Mouse (Mus musculus): ENCODE data around the gene Gsg1.

The Gsg1 gene

GRCm38 (mm10) chr6:135252728-135253077 is 1.4 kb downstream of the Gsg1 start:
- DNase-seq, result peak; percentile 7 to 42

- DNase-seq, result no peak
Observed at GRCm38 (mm10) chr6:135251849-135252727, 2.1 kb downstream of the Gsg1 start.

- DNase-seq, result no peak
Observed at GRCm38 (mm10) chr6:135250926-135251699, 3.0 kb downstream of the Gsg1 start.

DNA sequence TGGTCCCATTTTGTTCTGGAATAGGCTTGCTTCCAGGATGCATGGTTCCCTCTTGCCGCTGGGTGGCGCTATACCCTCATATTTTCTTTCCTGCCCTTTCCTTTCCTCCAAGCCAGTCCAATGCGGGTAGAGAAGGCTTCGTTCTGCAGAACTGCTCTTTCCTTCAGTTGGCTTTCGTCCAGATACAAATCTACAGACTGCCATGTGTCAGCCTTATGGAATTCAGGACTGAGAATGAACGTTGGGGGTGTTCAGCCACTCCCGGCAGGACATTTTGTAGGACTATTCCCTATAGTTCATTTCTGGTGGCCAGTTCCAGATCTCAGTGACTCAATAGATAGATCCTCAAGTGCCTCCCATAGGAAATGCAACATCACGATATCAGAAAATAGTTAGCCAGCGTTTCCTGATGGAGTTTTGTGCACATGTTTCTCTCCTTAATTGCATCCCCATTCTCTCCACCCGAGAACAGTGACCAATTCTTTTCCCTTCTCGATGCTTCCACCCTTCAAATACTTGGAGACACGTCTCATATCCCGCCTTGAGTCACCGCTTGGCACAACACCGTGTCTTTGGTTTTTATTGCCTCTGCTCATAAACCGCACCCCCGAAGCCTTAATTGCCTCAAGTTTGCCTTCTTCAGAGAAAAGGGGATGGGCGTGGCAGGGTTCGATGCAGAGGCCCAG is 4.2 kb downstream of the Gsg1 start:
- peak; percentile 29 to 50 for DNase-seq

DNA sequence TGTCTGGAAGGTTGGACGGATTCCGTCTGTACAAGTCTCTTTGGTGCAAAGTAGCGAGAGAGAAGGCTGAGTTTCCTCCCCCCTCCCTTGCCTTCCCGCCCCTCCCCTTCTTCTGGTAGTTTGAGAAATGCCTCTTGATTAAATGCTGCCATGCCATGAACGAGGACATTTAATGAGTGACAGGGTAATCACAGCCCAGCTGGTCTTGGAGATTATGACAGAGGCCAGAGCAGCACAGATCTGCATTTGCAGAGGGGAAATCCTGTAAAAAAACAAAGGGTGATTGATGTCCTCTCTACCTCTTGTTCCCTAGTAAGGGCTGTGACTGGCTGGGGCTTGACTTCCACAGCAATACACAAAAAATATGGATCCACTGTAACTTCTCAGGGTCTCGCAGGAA is 6.3 kb downstream of the Gsg1 start:
- no peak for DNase-seq

DNA sequence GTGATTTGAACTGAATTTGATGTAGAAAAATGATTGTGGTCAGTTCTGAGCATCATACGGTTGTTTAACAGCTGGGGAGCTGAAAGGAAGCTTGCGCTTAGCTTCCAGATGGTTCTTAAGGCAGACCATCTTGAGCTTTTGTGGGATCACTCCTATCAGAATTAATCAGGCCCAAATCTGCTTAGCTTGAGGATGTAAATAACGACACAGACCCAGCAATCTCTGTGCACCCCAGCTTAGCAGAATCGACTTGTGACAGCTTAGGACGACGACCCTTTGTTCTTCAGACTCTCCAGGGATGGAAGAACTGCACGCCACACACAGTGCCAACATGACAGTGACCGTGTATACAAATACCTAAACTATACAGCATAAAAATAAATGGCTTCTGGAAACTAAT is 8.6 kb downstream of the Gsg1 start:
- no peak for DNase-seq

DNA sequence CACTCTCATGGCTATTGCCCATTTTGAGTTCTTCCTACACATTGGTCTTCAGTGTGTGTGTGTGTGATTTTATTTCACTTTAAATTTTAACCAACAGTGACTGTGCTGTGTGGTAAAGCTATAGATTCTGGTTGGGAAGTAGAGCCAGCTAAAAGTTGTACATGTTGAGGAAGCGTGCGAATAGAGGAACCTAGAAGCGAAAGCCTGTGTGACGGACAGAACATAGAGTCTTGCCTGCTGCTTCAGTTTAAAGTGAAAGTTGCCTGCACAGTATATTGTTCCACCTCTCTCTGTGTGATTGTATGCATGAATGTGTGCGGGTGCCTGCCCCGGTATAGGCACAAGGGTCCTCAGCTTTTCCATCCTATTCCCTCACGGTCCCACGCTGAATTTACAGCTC is 13.8 kb downstream of the Gsg1 start:
- no peak for DNase-seq

DNA sequence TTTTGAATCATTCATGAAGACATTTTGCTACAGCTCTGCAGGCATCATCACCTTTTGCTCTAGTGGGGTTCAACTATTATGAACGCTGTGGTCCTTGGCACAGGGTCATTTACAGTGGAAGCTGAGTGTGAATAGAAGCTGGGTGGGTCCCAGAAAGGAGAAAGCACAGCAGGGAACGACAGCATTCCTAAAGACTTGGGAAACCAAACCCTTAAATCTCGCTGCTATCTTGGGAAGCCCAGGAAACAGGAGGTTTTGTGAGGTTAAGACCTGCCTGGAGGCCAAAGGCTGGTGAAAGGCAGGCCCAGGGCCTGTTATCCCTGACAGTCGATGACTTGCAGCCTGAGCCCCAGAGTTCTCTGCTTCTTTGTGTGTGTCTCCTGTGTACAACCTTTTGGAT is 15.9 kb downstream of the Gsg1 start:
- no peak for DNase-seq

DNA sequence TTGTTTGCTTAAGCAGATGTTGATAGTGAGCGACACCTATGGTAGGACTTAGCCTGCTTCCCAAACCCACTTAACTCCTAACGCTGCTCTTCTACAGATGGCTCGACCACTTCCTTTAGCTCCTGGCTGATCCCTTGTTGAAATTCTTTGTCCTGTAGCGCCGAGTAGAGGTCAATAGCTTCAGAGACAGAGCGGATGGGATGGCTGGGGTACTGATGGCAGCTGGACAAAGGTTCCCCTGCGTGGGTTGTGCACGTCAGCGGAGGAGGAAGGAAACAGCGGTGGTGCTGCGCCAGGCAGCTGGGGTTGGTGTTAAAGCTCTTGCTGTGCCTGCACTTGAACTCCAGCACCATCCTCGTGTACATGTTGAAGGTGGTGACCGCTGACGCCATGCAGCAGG is 16.8 kb downstream of the Gsg1 start:
- DNase-seq, result no peak

DNA sequence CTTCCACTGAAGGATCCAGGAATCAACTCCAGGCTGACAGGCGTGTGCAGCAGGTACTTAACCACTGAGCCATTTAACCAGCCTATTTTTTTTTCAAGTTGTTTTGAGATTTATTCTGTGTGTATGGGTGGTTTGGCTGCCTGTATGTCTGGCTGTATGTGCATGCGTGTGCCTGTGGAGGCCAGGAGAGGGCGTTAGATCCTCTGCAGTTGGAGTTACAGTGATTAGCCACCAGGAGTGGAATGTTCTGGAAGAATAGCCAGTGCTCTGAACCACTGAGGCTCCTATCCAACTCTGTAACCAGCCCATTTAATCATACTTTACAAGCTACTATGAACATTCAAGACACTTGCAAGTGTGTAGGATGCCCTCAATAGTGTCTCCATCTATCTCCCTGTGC is 17.6 kb downstream of the Gsg1 start:
- no peak for DNase-seq

DNA sequence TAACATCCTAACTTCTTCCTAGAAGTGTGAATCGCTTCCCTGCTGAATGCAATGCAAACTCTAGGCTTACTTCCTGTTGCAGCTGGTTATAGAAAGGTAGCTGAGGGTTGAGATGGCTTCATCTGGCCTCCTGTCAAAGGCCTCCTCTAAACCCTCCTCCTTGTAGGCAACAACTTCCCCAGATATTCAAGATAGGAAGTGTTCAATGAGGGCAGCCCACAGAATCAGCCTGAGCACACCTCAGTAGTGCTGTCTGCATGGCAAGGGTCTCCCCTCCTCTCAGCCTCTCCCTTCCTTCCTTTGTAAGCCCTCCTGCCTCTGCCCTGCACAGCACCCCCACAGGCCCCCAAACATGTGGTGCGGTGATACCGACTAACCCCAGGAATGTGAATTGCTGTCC is 18.4 kb downstream of the Gsg1 start:
- no peak for DNase-seq

DNA sequence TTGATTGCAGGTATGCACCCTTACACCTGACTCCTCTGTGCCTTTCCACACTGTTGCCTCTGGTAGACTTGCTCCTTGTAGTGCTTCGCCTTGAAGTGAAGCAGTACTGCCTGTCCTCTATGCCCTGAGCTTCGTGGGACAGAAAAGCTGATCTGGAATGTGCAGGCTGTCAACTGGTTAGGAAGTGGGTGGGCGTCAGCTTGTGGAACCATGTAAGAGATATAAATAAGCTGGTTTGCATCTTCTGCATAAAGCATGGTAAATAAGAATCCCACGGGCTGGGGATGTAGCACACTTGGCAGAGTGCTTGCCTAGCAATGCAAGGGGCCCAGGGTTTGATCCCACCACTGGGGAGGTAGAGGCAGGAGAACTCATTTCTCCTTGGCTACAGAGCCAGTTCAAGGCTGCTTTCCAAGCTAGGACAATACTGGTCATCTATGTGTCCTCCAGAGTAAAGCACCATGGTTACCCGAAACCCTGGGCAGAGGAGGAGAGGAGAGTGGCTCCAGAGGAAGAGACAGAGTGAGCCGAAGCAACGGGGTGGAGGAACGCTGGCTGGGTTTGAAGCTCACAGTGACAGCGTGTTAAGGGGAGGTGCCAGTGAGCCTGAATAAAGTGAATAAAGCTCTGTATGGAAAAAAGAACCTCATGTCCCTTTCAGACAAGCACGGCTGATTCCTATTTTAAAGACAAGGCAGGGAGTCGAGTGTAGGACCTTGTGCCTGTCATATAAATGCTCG is 21.5 kb downstream of the Gsg1 start:
- no peak for DNase-seq

DNA sequence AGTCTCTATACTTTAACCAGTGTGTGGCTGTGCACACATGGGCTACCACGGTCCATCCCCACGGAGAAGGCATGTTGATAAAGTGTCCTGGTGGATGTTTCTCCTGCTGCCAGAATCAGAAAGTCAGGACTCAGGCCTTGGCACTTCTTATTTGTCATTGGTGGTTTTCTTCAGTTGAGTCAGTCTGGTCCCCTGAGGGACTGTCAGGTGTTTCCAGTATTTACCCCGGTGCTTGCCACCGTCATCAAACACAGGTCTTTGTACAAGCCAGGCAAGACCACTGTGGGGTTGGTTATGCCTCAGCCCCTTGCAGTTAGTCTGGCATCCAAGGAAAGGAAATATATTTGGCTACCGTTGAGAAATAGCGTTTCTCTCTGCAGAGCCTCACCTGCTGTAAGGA is 23.6 kb downstream of the Gsg1 start:
- no peak for DNase-seq

GRCm38 (mm10) chr6:135228465-135228941 is 25.6 kb downstream of the Gsg1 start:
- DNase-seq, result no peak

- no peak for DNase-seq
Observed at GRCm38 (mm10) chr6:135223786-135224416, 30.2 kb downstream of the Gsg1 start.

DNA sequence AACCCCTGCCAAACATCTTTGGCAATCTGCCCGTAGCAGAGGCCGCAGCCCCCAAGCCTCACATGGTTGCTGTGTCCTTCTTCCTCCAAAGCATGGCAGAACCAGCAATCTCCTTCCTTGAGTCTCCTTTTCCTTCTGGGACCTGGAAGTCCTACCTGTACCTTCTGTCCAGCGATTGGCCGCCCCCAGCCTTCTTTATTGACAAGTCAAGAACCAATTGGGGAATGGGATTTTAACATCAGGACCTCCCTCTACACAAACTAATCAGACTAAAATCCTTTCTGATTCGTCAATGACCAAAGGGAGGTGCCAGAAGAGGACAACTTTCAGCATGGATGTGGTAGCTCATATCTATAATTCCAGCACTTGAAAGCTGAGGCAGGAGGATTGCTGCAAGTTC is 34.2 kb downstream of the Gsg1 start:
- no peak for DNase-seq

GRCm38 (mm10) chr6:135218330-135218729 is 35.8 kb downstream of the Gsg1 start:
- no peak for DNase-seq

- DNase-seq, result no peak
Observed at GRCm38 (mm10) chr6:135212666-135213065, 41.5 kb downstream of the Gsg1 start.

DNA sequence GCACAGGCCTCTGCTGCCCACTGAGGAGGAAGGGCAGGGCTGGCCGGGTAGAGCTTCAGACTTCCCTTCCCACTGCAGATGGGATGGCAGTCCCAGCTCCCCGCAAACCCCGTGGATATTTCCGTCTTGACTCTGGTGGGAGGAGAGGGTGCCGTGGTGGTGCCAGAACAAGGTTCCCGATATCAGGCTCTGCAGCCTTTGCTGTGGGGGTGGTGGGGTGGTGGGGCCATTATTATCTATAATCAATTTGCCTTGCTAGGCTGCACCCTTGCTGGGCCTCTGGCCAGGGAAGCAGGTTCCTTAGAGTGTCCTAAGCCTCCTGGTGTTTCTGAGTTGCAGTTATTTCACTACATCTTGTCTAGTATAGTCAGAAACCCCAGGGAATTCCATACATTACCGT is 43.0 kb downstream of the Gsg1 start:
- no peak for DNase-seq

- DNase-seq, result no peak
Observed at GRCm38 (mm10) chr6:135206909-135207308, 47.2 kb downstream of the Gsg1 start.

DNA sequence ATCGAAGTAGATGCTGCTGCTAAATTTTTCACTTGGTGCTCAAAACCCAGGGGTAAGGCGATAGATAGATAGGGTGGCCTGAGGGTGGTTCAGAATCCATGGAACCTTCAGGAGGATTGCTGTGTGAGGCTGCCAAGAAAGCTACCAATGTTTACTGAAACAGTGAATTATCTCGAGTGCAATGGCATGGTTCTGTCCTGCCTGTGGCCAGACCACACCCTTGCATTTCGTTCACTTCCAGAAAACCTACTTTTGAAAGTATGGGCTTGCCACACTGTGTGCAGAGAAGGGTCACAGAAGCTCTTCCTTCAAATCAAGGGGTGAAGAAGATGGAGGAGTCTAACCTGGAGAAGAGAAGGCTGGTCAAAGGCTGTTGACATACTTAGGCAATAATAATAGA is 48.3 kb downstream of the Gsg1 start:
- DNase-seq, result no peak

DNA sequence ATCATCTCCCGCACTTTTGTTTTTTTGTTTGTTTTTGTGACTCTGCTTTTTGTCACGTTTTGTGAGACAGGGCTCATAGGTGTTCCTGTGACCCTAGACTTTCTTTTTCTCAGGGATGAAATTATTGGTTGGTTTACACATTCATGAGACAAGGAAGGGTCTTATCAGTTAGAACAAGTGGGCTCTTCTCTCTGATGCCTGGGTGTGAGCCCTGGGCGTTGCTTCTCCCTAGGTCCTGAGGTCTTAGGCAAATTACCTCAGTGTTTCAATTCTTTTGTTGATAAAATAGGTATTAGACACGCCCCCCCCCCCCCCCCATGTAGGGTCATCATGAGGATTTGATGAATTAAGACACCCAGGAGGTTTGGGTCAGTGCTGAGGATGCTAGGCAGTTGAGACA is 49.3 kb downstream of the Gsg1 start:
- DNase-seq, result no peak
